Mouse (Mus musculus): ENCODE results near the gene Nedd9. TPM values are rescaled to one million over a fixed set of nuclear protein-coding genes. Genes with fewer than 3 reads are reported as not detected.

The Nedd9 gene
- polyA plus RNA-seq, 1 experiment from 2014 or later: 12.9 TPM

- Histone ChIP-seq H3K9me3 (ENCODE audit: control insufficient read depth, low read length) (no peaks in the 10 kb centered on the region), H3K4me2 (ENCODE audit: low read depth, severe bottlenecking) (no peak overlapping the region), H3K9ac (ENCODE audit: low read length) (no peak overlapping the region), H3K27ac (replicated peaks; ENCODE audit: low read depth, low read length) (no peak overlapping the region), H3K4me1 (ENCODE audit: control insufficient read depth, insufficient read depth, low read length) (no peaks in the 10 kb centered on the region; the same call in 1 of the 2 replicates), H3K27me3 (ENCODE audit: control insufficient read depth, insufficient read depth, low read length) (no peaks in the 10 kb centered on the region), H3K36me3 (ENCODE audit: control insufficient read depth, insufficient read depth, low read length) (no peaks in the 10 kb centered on the region), H3K4me3 (ENCODE audit: low read depth, low read length) (no peak overlapping the region)
- WGBS: 87% methylated on average over 2 of the region's 2 CpGs
- ATAC-seq (ENCODE audit: insufficient number of reproducible peaks, low FRiP score, low TSS enrichment, low read depth) (no peak), DNase-seq (ENCODE audit: low spot score) (no peak)
These were observed 214 bp upstream of the Nedd9 start for GRCm38 (mm10) chr13:41487409-41487743.

GRCm38 (mm10) chr13:41483966-41484365, 3.2 kb downstream of the Nedd9 start:
- H3K4me3 ChIP-seq (ENCODE audit: low read depth, low read length): no peak overlapping the region
- 88% methylated on average over 7 of the region's 7 CpGs for WGBS
- no peak for DNase-seq (ENCODE audit: low spot score)
- H3K9me3 ChIP-seq (ENCODE audit: control insufficient read depth, low read length): no peaks in the 10 kb centered on the region
- H3K36me3 ChIP-seq (ENCODE audit: control insufficient read depth, insufficient read depth, low read length): no peaks in the 10 kb centered on the region
- no peaks in the 10 kb centered on the region for H3K4me1 ChIP-seq (ENCODE audit: control insufficient read depth, insufficient read depth, low read length)
- no peak overlapping the region for H3K9ac ChIP-seq (ENCODE audit: low read length)
- no peak overlapping the region for H3K27ac ChIP-seq (replicated peaks; ENCODE audit: low read depth, low read length)
- no peaks in the 10 kb centered on the region for H3K27me3 ChIP-seq (ENCODE audit: control insufficient read depth, insufficient read depth, low read length)
- ATAC-seq (ENCODE audit: insufficient number of reproducible peaks, low FRiP score, low TSS enrichment, low read depth): no peak
- H3K4me2 ChIP-seq (ENCODE audit: low read depth, severe bottlenecking): no peak overlapping the region

- no peak overlapping the region for H3K27ac ChIP-seq (replicated peaks; ENCODE audit: low read depth, low read length)
These were observed 4.7 kb downstream of the Nedd9 start for GRCm38 (mm10) chr13:41482408-41483011.

GRCm38 (mm10) chr13:41479737-41480435, 7.3 kb downstream of the Nedd9 start:
- DNase-seq (ENCODE audit: low spot score): no peak
- Histone ChIP-seq H3K9me3 (ENCODE audit: control insufficient read depth, low read length) (no peaks in the 10 kb centered on the region), H3K27ac (replicated peaks; ENCODE audit: low read depth, low read length) (no peak overlapping the region), H3K4me3 (ENCODE audit: low read depth, low read length) (no peak overlapping the region), H3K36me3 (ENCODE audit: control insufficient read depth, insufficient read depth, low read length) (no peaks in the 10 kb centered on the region), H3K4me2 (ENCODE audit: low read depth, severe bottlenecking) (no peak overlapping the region), H3K27me3 (ENCODE audit: control insufficient read depth, insufficient read depth, low read length) (no peaks in the 10 kb centered on the region), H3K4me1 (ENCODE audit: control insufficient read depth, insufficient read depth, low read length) (no peaks in the 10 kb centered on the region), H3K9ac (ENCODE audit: low read length) (no peak overlapping the region)
- no peak for ATAC-seq (ENCODE audit: insufficient number of reproducible peaks, low FRiP score, low TSS enrichment, low read depth)
- 73% methylated on average over 15 of the region's 15 CpGs for WGBS

More at GRCm38 (mm10) chr13:41482408-41483011, 4.7 kb downstream of the Nedd9 start:
- H3K27me3 ChIP-seq (ENCODE audit: control insufficient read depth, insufficient read depth, low read length): no peaks in the 10 kb centered on the region
- H3K36me3 ChIP-seq (ENCODE audit: control insufficient read depth, insufficient read depth, low read length): no peaks in the 10 kb centered on the region
- H3K4me2 ChIP-seq (ENCODE audit: low read depth, severe bottlenecking): no peak overlapping the region
- no peak overlapping the region for H3K4me3 ChIP-seq (ENCODE audit: low read depth, low read length)
- H3K4me1 ChIP-seq (ENCODE audit: control insufficient read depth, insufficient read depth, low read length): no peaks in the 10 kb centered on the region
- no peaks in the 10 kb centered on the region for H3K9me3 ChIP-seq (ENCODE audit: control insufficient read depth, low read length)
- ATAC-seq (ENCODE audit: insufficient number of reproducible peaks, low FRiP score, low TSS enrichment, low read depth) (no peak), DNase-seq (ENCODE audit: low spot score) (no peak)
- WGBS: 73% methylated on average over 3 of the region's 3 CpGs
- no peak overlapping the region for H3K9ac ChIP-seq (ENCODE audit: low read length)

DNA sequence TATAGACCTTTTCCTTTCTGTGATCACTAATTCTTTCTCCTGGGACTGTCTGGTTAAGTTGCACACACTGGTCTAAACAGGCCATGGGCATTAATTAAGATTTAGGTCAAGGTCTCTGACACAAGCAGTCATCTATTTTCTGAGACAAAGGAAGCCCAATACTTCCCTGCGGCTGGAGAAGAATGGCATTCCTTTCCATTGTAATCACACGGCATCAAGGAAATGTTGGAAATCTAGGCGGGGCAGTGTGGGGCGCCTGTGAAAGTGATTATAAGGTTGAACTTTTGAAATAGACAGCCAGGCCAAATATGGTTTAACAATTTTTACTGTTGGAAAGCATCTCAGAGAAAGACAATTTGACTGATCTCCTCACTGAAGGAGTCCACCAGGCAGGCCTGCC, 10.9 kb downstream of the Nedd9 start:
- Histone ChIP-seq H3K27ac (replicated peaks; ENCODE audit: low read depth, low read length) (no peak overlapping the region), H3K4me1 (ENCODE audit: control insufficient read depth, insufficient read depth, low read length) (no peaks in the 10 kb centered on the region), H3K36me3 (ENCODE audit: control insufficient read depth, insufficient read depth, low read length) (no peaks in the 10 kb centered on the region), H3K4me2 (ENCODE audit: low read depth, severe bottlenecking) (no peak overlapping the region), H3K9ac (ENCODE audit: low read length) (no peak overlapping the region), H3K9me3 (ENCODE audit: control insufficient read depth, low read length) (no peaks in the 10 kb centered on the region), H3K27me3 (ENCODE audit: control insufficient read depth, insufficient read depth, low read length) (no peaks in the 10 kb centered on the region), H3K4me3 (ENCODE audit: low read depth, low read length) (no peak overlapping the region)
- no peak for ATAC-seq (ENCODE audit: insufficient number of reproducible peaks, low FRiP score, low TSS enrichment, low read depth)
- no peak for DNase-seq (ENCODE audit: low spot score)
- 91% methylated on average over 4 of the region's 4 CpGs for WGBS

GRCm38 (mm10) chr13:41474365-41474764, 12.8 kb downstream of the Nedd9 start:
- Histone ChIP-seq H3K27me3 (ENCODE audit: control insufficient read depth, insufficient read depth, low read length) (no peaks in the 10 kb centered on the region), H3K27ac (replicated peaks; ENCODE audit: low read depth, low read length) (no peak overlapping the region), H3K36me3 (ENCODE audit: control insufficient read depth, insufficient read depth, low read length) (no peaks in the 10 kb centered on the region), H3K4me2 (ENCODE audit: low read depth, severe bottlenecking) (no peak overlapping the region), H3K9ac (ENCODE audit: low read length) (no peak overlapping the region), H3K4me1 (ENCODE audit: control insufficient read depth, insufficient read depth, low read length) (no peaks in the 10 kb centered on the region), H3K4me3 (ENCODE audit: low read depth, low read length) (no peak overlapping the region), H3K9me3 (ENCODE audit: control insufficient read depth, low read length) (no peaks in the 10 kb centered on the region)
- DNase-seq (ENCODE audit: low spot score) (no peak), ATAC-seq (ENCODE audit: insufficient number of reproducible peaks, low FRiP score, low TSS enrichment, low read depth) (no peak)
- 91% methylated on average over 5 of the region's 5 CpGs for WGBS

GRCm38 (mm10) chr13:41473504-41473903, 13.7 kb downstream of the Nedd9 start:
- ATAC-seq (ENCODE audit: insufficient number of reproducible peaks, low FRiP score, low TSS enrichment, low read depth): no peak
- WGBS: 88% methylated on average over 4 of the region's 4 CpGs
- DNase-seq (ENCODE audit: low spot score): no peak

GRCm38 (mm10) chr13:41472878-41473424, 14.2 kb downstream of the Nedd9 start:
- no peak for ATAC-seq (ENCODE audit: insufficient number of reproducible peaks, low FRiP score, low TSS enrichment, low read depth)
- 78% methylated on average over 5 of the region's 5 CpGs for WGBS

More at GRCm38 (mm10) chr13:41473504-41473903, 13.7 kb downstream of the Nedd9 start:
- Histone ChIP-seq H3K4me3 (ENCODE audit: low read depth, low read length) (no peak overlapping the region), H3K9me3 (ENCODE audit: control insufficient read depth, low read length) (no peaks in the 10 kb centered on the region), H3K4me1 (ENCODE audit: control insufficient read depth, insufficient read depth, low read length) (no peaks in the 10 kb centered on the region), H3K4me2 (ENCODE audit: low read depth, severe bottlenecking) (no peak overlapping the region), H3K36me3 (ENCODE audit: control insufficient read depth, insufficient read depth, low read length) (no peaks in the 10 kb centered on the region), H3K27ac (replicated peaks; ENCODE audit: low read depth, low read length) (no peak overlapping the region), H3K9ac (ENCODE audit: low read length) (no peak overlapping the region), H3K27me3 (ENCODE audit: control insufficient read depth, insufficient read depth, low read length) (no peaks in the 10 kb centered on the region)

More at GRCm38 (mm10) chr13:41472878-41473424, 14.2 kb downstream of the Nedd9 start:
- no peak overlapping the region for H3K4me2 ChIP-seq (ENCODE audit: low read depth, severe bottlenecking)
- no peaks in the 10 kb centered on the region for H3K27me3 ChIP-seq (ENCODE audit: control insufficient read depth, insufficient read depth, low read length)
- no peak overlapping the region for H3K4me3 ChIP-seq (ENCODE audit: low read depth, low read length)
- DNase-seq (ENCODE audit: low spot score): no peak
- no peaks in the 10 kb centered on the region for H3K4me1 ChIP-seq (ENCODE audit: control insufficient read depth, insufficient read depth, low read length)
- no peak overlapping the region for H3K27ac ChIP-seq (replicated peaks; ENCODE audit: low read depth, low read length)
- H3K9ac ChIP-seq (ENCODE audit: low read length): no peak overlapping the region
- H3K9me3 ChIP-seq (ENCODE audit: control insufficient read depth, low read length): no peaks in the 10 kb centered on the region
- no peaks in the 10 kb centered on the region for H3K36me3 ChIP-seq (ENCODE audit: control insufficient read depth, insufficient read depth, low read length)
